24 mouse cellular contexts compared by ENCODE assay signal in genomic region chr9:84363478-84363877, GRCm38 (mm10).
A peak's percentile ranks its signal among the peaks of the same experiment; 100 is the strongest.
DNase-seq lines count a peak whose midpoint lies in the region; ATAC-seq lines count a peak whose summit lies in the region.
"Had no signal": no experiment of that assay in that cellular context is flagged by ENCODE, and none has a peak within 500 bp of the region (broad histone marks: within the 10 kb centered on the region; RNA-seq: fewer than 3 reads in every experiment).

No protein-coding gene starts in this region.

- no peak overlapping the region for H3K9ac ChIP-seq in forebrain, embryonic 16.5 days (replicated peaks; ENCODE audit: low read depth, low read length)
- H3K9ac ChIP-seq: embryonic facial prominence, embryonic 15.5 days; forebrain, embryonic 13.5 days; limb, embryonic 15.5 days; liver, embryonic 14.5 days had no signal

- no peaks in the 10 kb centered on the region for H3K27me3 ChIP-seq in forebrain, embryonic 16.5 days (replicated peaks; ENCODE audit: control insufficient read depth, insufficient read depth, low read length)
- H3K27me3 ChIP-seq: embryonic facial prominence, embryonic 15.5 days; forebrain, embryonic 13.5 days; limb, embryonic 15.5 days; Patski had no signal

- no peaks in the 10 kb centered on the region for H3K36me3 ChIP-seq in forebrain, embryonic 16.5 days (ENCODE audit: control insufficient read depth, insufficient read depth)
- H3K36me3 ChIP-seq: embryonic facial prominence, embryonic 15.5 days; limb, embryonic 15.5 days had no signal

- H3K27ac ChIP-seq in forebrain, embryonic 16.5 days (ENCODE audit: low read length): no peak overlapping the region
- H3K27ac ChIP-seq: embryonic facial prominence, embryonic 15.5 days; forebrain, embryonic 13.5 days; layer of hippocampus, adult 2 months; liver, embryonic 14.5 days; macrophage had no signal

- no peak overlapping the region for H3K4me3 ChIP-seq in forebrain, embryonic 16.5 days (replicated peaks; ENCODE audit: low read length)
- H3K4me3 ChIP-seq: embryonic facial prominence, embryonic 15.5 days; forebrain, embryonic 13.5 days; layer of hippocampus, adult 2 months; limb, embryonic 15.5 days had no signal

- ATAC-seq in cerebellum, adult (ENCODE audit: insufficient number of reproducible peaks, low FRiP score, low TSS enrichment): peak; percentile 75
- ATAC-seq in forebrain, embryonic 16.5 days: no peak
- no peak for ATAC-seq in megakaryocyte, adult 5-6 weeks (ENCODE audit: poor library complexity, severe bottlenecking)
- ATAC-seq: forebrain, embryonic 13.5 days; hindbrain, embryonic 16.5 days; Patski had no signal

- WGBS in forebrain, embryonic 16.5 days: 90% methylated on average over 5 of the region's 5 CpGs

- H3K4me2 ChIP-seq in forebrain, embryonic 16.5 days (ENCODE audit: low read length): no peak overlapping the region
- H3K4me2 ChIP-seq: embryonic facial prominence, embryonic 15.5 days; forebrain, embryonic 13.5 days; limb, embryonic 15.5 days had no signal

- no peak for DNase-seq in cerebellum, postnatal 4 days (ENCODE audit: low spot score in 2 of 2)
- DNase-seq in cerebellum, adult 18-20 months: peak; percentile 14 to 17
- peak; percentile 81 to 84 for DNase-seq in cerebellum, postnatal 10 days
- no peak for DNase-seq in testis, postnatal 10 days (ENCODE audit: low spot score)
- DNase-seq in embryo, embryonic 9.5 days (ENCODE audit: extremely low spot score): no peak
- DNase-seq: adrenal gland, adult 2 months; gastrocnemius, postnatal 14 days; kidney, adult 2 months; kidney, postnatal 36 days; lung, adult 2 months; lung, postnatal 10 days; midbrain, embryonic 14.5 days; thymus, postnatal 25 days had no signal

- H3K4me1 ChIP-seq in forebrain, embryonic 16.5 days (replicated peaks; ENCODE audit: control insufficient read depth, insufficient read depth, low read length): no peaks in the 10 kb centered on the region
- H3K4me1 ChIP-seq: embryonic facial prominence, embryonic 15.5 days; forebrain, embryonic 13.5 days; limb, embryonic 15.5 days had no signal

- H3K9me3 ChIP-seq in forebrain, embryonic 16.5 days (ENCODE audit: control insufficient read depth, low read length): no peaks in the 10 kb centered on the region
- H3K9me3 ChIP-seq: embryonic facial prominence, embryonic 15.5 days; forebrain, embryonic 13.5 days; limb, embryonic 15.5 days had no signal

Comparison
In these comparisons a context has a peak if more than half of its experiments do, and no peak if none do; other contexts are left out.
1. DNase-seq: peak in cerebellum, adult 18-20 months (2 of 2) and cerebellum, postnatal 10 days (2 of 2); none in cerebellum, postnatal 4 days (0 of 2), testis, postnatal 10 days (single experiment) and embryo, embryonic 9.5 days (single experiment).